Mouse (Mus musculus) CH12.LX (cell line): ENCODE measurements around the gene Zfp932.
"Not testable (repeated sequence)": the region's sequence is repeated elsewhere in the genome, so short reads cannot be mapped to it uniquely, and the experiment has no call there.

ENCODE experiments used
- BHLHE40 ChIP-seq: IDR thresholded peaks from 2 replicates; pipeline ENCODE4 v1.6.1; 2011; ENCODE audit warnings: mild to moderate bottlenecking, low read depth, low read length, improper control_type of control experiment
- CTCF ChIP-seq, 2 experiments: IDR thresholded peaks in 1 of 2; conservative IDR thresholded peaks in 1 of 2; 2 replicates each; pipeline ENCODE4 v1.5.1; 2011 to 2012; ENCODE audit warnings: low read depth in 2 of 2, low read length in 2 of 2, improper control_type of control experiment in 1 of 2, inconsistent platforms in 1 of 2, mild to moderate bottlenecking in 1 of 2, moderate library complexity in 1 of 2
- EP300 ChIP-seq: IDR thresholded peaks from 2 replicates; pipeline ENCODE4 v1.6.1; 2011; ENCODE audit warnings: low read length, improper control_type of control experiment
- MAX ChIP-seq: IDR thresholded peaks from 2 replicates; pipeline ENCODE4 v1.6.1; 2011; ENCODE audit warnings: low read length, improper control_type of control experiment
- POLR2A ChIP-seq: IDR thresholded peaks from 2 replicates; pipeline ENCODE4 v1.6.1; 2011; ENCODE audit warnings: low read depth, mild to moderate bottlenecking, improper control_type of control experiment, low read length
- POLR2AphosphoS2 ChIP-seq: IDR thresholded peaks from 2 replicates; pipeline ENCODE4 v1.6.1; 2011; ENCODE audit warnings: low read depth, low read length, improper control_type of control experiment
- RCOR1 ChIP-seq: conservative IDR thresholded peaks from 2 replicates; pipeline ENCODE4 v1.6.1; 2012; ENCODE audit warnings: low read depth, mild to moderate bottlenecking, inconsistent platforms, low read length, improper control_type of control experiment
- TBP ChIP-seq: conservative IDR thresholded peaks from 2 replicates; pipeline ENCODE4 v1.6.1; 2011; ENCODE audit warnings: low read depth, low read length, improper control_type of control experiment
- ZMIZ1 ChIP-seq: IDR thresholded peaks from 2 replicates; pipeline ENCODE4 v1.6.1; 2012; ENCODE audit warnings: low read depth, mild to moderate bottlenecking, inconsistent platforms, low read length, improper control_type of control experiment
- ZNF384 ChIP-seq: IDR thresholded peaks from 2 replicates; pipeline ENCODE4 v1.6.1; 2012; ENCODE audit warnings: low read depth, low read length, improper control_type of control experiment, inconsistent platforms

DNA sequence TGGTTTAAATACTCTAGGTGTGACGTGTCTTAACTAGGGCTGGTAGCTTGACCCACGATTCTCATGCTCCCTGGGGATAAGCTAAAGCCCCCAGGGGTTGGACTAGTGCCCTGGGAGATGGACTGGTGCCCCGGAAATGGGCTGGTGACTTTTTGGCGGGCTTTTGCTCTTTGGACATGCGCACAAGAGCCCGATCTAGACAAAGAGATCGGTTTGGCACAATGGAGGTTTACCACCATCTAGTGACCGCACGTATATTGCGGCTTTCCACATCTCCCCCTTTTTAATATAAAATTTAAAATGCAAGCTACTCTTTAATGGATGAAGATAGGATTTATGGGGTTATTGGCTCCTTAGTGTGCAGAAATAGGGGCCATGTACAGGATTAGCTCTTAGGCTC lies 19.5 kb downstream of the Zfp932 start:
- TF ChIP-seq CTCF (conservative IDR thresholded peaks at IDR 0.05 in 1 of 2, IDR thresholded peaks at IDR 0.05 in 1 of 2; ENCODE audit: low read depth in 2 of 2, low read length in 2 of 2), result peak in 1 of 2 experiments; percentile 58; a peak in 3 of 4 replicates
- TF ChIP-seq POLR2A, MAX, ZMIZ1, EP300, BHLHE40, TBP, POLR2AphosphoS2, RCOR1, ZNF384: not testable (repeated sequence)
